Mouse (Mus musculus) NIH3T3 (cell line): ENCODE data around the gene Tbxas1.
A peak's percentile ranks its signal among the peaks of the same experiment; 100 is the strongest.

Experiments
- DNase-seq: peaks from one replicate; pipeline ENCODE4 v3.0.0-alpha.2; 2012; ENCODE audit warnings: low read depth

The Tbxas1 gene

DNA sequence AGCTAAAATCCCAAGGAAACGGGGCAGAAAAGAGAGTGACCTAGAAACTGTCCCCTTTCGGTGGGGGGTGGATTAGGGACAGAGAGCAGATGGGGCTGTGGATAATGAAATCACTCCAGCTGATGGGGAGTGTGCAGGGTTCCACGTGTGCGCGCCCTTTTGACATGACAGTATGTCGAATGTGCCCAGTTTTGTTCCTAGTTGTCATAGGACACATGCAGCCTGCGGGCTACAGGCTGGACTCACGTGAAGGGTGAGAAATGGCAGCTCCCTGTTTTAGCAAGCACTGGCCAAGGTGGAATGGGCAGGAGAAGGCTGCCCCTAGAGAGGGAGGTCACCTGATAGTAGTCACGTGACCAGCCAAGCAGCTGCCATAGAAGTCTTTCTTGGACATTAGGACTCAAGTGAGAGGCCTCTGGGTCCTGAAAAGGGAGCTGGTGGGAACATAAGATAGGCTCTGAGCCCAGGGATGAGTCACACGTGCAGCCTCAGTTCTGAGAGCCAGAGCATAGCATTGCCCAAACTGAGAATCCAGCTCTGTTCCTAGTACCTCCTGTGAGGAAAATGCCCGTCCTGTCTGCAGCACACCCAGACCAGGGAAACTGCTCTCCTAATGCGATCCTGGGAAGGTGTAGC lies 85.7 kb downstream of the Tbxas1 start:
- peak; percentile 91 for DNase-seq

DNA sequence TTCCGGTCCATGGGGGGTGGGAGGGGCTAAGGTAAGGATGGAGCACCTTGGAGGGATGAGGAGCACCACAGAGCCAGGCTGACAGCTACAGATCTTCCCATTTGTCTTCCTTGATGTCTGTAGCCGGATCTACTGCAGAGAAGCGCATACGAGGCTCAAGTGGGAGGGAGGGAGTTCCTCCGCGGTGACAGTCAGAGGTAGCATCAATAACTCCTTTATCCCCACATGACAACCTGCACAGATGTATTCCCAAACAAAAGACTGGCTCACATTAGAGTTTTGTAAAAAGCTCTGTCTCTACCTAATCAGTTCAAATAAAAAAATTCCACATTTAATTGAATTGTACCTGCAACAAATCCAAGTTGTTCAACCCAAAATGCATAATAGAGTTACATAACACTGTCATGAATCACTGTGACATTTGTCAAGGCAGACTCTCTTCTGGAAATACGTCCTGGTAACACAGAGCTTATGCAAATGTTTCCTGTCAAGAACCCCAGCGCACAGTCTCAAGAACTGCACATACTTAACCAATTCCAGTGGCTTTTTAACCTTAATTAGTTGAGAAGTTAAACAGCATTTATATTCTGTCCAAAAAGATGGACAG lies 86.3 kb downstream of the Tbxas1 start:
- no peak for DNase-seq

DNA sequence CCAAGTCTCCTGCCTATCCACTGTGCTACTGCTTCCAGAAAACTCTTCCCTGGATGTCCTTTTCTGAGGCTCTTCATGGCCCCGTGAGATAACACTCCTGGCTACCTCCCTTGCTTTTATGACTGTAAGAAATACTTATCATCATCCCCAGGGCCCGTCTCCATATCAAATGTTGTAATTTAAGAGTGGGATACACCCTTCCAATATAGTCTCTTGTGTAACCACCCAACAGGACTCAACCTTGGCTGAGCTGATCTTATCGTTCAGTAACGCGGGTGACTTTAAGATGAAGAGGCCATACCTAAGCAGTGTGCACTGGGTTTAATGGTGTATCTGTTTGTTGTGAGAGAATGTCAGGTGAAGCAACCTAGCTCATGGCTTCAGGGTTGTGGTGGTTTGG lies 91.6 kb downstream of the Tbxas1 start:
- DNase-seq, result no peak

DNA sequence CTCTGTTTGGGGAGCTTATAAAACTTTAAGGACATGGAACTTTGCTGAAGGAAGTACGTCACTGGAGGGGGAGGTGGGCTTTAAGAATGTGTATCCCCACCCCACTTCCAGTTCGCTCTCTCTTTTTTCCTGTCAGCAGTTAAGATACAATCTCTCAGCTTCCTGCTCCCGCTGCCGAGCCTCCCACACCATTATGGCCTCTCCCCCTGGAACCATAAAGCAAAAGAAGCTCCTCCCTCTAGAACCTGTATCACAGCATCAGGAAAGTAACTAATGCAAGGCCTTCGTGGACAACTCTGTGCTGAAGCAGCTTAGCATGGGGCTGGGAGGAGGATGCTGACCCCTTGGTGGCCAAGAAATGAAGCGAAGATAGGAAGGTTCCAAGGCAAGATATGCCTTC lies 92.1 kb downstream of the Tbxas1 start:
- DNase-seq, result no peak

DNA sequence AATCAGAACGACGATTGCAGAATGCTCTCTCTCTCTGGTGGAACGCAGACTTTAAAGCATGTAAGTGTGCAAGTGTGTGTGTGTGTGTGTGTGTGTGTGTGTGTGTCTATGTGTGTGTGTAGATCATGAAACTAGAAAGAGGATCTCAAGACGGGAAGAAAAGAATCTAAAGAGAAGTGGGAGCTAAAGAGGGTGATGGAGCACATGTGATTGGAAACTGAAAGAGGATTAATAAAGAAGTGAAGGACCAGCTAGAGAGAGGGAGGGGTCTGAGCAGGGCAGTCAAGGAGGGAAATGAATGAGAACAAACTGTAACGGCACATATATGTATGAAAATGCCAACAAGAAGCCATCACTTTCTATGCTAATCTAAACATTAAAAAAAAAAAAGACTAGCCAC lies 92.8 kb downstream of the Tbxas1 start:
- DNase-seq, result no peak

DNA sequence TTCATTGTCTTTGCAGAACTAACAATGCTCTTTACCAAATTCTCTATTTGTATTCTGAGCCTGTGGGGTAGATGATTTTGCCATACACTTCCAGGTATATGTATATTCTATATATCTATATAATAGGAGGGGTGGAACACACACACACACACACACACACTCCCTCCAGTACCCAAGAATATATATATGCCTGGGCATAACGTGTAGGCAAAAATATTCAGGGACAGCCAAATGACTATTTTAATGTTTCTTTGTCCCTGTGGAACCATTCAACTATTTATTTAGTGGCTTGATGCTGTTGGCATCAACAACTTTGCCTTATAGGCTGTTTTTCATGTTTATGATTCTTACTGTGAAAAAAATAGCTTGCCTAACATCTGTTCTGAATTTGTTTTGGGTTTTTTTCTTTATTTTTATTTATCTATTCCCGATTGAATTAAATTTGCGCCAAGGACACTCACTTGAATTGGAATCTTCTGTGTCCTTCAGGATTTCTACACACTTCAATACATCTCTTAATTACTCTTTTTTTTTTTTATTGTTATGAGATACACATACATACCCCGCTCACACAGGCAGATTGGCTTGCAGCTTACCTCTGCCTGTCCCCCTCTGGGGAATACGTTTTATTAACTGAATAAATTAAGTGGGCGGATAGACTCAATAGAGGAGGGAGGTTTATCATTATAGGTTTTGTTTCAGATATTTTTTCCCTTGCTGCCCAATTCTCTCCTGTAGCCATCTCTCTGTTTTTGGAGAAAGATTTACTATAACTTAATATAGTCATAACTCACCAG lies 94.9 kb downstream of the Tbxas1 start:
- DNase-seq, result no peak

DNA sequence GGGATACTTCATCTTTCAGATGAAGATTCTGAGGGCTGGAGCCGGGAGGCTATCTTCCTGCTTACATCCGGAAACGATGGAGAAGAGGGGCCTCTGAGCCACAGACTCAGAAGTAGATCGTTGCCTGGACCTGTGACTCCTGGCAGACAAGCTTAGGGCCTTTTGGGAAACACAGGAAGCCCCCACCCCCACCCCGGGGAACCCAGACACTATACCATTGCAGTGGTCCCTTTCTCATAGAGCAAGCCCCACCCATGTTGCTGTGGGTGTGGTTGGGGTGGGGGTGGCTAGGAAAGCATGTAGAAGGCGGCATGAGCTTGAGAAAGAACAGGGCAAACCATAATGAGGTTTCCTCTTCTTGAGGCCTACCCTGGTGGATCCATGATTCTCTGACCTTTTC lies 95.6 kb downstream of the Tbxas1 start:
- DNase-seq, result no peak

DNA sequence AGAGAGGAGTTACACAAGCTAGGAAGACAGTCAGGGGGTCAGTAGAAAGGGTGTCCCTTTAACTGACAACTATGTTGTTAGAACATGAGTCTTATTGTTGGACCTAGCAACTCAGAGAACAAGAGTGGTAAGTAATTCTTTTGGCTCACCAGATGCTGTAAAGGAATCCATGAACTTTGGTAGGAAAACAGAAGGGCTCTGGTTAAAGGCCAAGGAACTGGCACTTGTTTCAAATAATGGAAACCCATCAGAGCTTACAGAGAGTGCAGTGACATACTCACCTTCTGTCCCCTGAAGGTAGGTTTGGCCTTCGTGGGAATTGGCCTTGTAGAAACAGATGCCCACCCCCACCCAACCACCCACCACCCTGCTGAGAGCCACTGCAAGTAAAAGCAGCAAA lies 97.6 kb downstream of the Tbxas1 start:
- DNase-seq, result no peak

DNA sequence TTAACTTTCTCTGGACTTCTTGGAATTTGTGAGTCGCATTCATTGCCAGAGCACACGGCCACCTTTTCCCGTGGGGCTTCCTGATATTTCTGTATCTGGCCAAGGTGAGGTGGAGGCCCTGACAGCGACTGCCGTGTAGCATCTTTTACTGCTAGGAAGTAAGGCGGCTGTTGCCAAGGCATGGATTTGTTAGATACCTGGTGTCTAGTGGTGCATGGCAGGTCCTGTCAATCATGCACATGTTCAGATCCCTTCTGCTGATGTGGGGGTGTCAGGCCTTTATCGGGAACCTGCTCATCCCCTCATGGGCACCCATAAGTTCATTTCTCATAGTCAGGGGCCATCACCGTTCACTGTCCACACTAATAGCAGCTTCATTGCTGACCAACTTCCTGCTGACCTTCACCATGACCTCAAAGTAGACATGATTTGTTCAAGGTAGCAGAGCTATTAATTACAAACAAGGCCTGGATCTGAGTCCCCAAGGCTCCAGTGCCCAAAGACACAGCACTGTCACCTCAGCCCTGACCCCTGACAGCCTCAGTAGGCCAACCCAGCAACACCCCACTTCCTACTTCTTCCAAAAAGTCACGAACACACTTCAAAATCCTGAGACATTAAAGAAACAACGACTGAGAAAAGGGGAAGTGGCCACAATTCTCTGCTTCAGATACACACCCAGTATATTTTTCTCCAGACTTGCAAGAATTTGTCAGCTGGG lies 98.4 kb downstream of the Tbxas1 start:
- DNase-seq, result no peak

DNA sequence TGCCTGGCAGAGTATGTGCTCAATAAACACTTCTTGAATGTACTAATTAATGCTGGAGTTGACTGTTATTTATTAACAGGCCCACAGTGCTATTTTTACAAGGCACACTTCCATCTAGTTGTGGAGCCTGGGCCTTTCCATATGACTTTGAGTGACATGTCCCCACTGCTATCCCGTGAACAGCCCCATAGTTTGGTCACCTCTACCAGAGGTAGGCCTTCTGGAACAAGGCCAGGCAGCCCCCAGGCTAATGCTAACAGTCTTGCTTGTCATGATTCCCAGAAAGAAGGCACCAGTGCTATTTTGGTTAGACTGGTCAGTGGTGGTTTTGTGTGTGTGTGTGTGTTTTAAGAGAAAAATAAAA lies 98.9 kb downstream of the Tbxas1 start:
- DNase-seq, result no peak

DNA sequence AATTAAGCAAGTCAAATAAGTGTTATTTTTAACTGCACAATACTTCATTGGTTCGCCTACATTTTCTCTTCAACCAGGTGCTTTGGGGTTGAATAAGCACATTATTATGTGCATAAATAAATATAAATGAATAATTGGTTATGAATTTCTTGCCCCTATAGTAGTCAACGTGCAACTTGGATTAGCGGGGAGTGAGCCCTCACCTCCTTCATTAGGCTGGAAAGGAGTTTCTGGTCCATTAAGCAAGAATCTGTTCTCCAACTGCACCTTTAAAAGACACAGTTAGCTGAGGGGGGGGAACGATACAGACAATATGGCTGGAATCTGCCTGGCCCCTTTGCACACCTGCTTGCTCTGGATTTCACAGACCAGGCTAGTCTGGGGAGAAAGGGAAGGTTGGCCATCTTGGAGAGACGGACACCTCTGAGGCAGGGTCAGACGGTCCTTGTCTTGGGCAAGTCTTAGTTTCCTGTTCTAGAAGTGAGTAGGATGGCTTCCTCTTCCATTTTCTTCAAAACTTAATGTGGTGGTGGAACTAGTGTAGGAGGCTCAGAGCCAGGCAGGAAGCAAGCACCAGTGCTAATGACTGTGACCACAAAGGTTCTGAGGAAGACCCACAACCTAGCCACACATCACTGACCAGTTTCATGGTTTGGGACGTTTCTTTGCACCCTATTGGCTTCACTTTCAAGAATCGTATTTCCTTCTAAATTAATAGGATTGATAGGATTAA lies 99.5 kb downstream of the Tbxas1 start:
- no peak for DNase-seq

DNA sequence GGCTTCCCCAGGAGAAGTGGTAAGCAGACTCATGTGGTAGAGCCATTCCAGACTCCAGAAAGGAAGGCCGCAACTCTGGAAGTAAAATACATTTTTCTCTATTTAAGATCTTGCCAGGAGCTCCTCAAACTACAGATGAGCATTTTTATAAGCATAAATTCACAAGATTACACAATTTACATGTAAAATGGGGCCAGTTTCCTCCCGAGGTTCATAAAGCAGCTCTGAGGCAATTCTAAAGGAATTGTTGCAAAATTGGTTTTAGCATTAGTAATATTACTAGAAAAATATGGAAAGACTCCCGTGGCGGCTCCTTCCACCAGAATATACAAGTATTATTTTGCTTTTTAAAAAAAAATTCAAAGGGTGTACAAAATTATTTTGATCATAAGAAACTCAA lies 100.7 kb downstream of the Tbxas1 start:
- peak; percentile 63 for DNase-seq

DNA sequence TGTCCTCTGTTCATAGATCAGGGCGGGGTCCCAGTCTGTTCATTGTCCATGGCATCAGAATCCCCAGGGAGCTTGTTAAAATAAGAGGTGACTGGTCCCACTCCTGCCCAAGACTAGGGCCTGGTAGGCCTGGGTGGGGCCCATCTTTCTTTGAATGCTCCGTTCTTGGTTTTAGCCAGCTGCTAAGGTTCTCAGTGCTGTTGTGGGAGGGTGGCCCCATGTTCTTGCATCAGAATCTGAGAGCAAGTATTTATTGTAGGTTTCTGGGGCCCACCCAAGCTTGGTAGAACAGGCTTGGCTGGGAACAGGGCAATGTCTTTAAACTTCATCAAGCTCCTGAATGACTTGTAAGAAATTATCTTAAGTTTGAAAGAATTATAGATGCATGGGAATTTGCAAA lies 101.2 kb downstream of the Tbxas1 start:
- DNase-seq, result no peak

DNA sequence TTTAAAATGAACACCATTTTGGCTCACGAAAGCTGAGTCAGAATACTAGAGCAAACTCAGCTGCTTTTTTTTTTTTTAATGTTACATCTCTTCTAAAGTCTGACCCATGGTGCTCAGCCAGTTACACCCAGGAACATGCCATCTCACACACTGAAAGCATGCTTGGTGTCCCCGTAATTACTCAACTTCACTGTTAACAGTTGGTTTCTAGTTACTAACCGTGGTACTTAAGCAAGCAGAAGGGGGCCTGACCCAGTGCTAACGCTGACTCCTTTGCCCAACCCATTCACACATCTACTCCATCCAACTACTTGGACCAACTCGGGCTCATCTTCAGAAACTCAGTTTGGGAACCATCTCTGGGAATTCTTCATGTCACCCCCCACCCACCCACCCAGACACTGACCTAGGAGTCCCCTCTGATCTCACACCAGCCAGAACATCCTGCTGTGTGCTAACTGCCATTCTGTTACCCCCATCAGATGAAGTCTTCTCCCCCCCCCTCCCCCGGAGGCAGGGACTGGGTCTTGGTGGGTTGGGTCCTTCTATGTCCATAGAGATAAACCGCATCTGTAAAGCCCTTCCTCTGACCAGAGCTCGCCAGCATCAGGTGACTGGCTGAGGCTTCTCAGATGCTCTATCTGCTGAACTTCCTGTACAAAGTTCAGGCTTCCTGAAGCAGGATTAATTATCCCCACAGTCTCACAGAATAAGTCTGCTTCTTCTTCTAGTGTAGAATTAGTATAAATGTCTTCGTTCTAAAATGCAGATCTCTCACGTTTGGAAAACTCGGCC lies 105.9 kb downstream of the Tbxas1 start:
- no peak for DNase-seq

DNA sequence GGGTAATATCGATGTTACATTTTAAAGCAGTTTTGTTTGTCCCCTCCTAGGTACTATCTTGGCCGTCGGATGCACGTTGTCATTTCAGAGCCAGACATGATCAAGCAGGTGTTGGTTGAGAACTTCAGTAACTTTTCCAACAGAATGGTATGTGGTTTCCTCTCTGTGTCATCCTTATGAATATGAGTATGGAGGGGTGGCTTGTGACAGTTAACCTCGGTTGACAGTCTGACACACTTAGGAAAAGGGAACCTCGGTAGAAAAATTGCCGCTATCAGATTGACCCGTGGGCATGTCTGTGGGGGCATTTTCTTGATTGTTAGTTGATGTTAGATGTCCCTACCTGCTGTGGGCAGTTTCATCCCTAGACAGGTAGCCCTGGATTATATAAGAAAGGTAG lies 106.9 kb downstream of the Tbxas1 start:
- DNase-seq, result no peak

DNA sequence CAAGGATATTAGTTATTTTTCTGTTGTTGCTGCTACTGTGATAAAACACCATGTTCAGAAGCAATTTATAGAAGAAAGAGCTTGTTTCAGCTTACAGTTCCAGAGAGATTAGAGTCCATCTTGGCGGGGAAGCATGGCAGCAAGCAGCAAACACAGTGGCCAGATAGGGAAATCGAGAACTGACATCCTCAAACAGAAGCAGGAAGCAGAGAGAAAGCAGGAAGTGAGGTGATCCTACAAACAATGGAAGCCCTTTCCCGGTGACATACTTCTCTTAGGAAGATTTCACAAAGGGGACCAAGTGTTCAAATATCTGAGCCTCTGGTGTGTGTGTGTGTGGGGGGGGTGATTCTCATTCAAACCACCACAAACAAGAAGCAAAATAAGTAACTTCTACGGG lies 107.5 kb downstream of the Tbxas1 start:
- DNase-seq, result no peak

DNA sequence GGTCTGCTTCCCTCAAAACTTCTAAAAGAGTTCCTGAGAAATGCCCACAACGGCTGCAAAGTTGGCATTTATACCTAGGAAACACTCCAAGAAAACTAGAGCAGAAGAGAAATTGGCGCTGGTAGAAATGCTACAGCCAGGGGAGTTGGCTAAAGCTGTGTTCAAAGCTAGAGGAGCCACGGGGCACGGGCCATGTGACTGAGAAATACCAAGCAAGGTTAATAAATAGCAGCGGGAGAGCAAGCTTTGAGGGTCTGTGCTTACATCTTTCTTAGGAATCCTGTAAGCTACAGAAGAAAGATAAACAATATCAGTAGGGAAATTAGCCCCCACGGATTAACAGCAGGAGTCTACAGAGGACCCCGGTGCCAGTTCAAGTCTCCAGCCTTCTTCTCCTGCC lies 107.9 kb downstream of the Tbxas1 start:
- no peak for DNase-seq

DNA sequence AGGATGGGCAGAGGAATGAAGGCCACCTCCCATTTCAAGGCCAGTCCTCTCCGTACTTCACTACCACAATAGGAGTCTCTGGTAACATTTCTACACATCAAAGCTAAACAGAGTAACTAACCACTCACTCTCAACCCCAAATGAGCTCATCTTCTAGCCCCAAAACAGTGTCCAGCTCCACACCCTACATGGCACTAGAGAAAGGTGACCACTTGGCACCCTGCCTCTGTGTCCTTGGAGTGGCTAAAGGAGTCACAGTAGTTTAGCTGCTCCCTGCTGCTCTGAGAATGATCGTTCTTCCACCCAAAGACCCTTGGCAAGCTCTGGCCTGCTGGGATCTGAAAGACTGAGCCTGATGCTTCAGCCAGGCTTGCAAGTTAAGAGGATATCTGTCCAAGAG lies 109.4 kb downstream of the Tbxas1 start:
- DNase-seq, result no peak

DNA sequence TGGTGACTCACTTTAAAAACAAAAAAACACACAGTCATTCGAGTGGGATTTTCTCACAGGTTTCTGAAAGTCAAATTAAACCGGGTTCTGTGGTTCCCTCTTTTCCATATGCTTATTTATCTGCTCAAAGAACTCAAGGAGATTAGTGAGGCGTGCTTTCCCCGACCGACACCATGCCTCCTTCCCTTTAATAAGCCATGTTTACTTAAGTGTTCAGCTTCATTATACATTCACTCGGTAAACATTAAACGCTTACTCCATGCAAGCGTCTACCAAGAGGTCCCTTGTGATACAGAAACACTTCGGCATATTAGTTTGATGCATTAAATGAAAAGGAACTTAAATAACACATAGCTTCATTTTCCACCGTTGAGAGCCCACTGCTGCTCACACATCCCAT lies 111.4 kb downstream of the Tbxas1 start:
- DNase-seq, result no peak

DNA sequence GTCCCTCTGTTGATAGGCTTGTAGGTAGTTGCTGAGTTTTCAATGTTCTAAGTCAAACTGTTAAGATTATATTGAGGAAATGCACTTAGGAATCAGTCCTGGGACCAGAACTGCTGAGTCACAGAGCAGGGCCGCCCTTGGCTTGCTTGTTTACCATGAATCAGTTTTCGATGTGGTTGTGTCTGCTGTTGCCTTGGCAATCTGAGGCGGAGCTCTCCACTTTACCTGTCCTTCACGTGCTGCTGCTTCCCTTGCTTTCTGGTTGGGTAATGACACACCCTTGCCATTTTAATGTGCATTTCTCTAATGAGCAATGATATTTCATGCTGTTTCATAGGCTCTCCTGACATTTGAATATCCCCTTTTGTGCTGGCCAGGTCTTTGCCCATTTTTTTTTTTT lies 116.8 kb downstream of the Tbxas1 start:
- DNase-seq, result peak; percentile 80

DNA sequence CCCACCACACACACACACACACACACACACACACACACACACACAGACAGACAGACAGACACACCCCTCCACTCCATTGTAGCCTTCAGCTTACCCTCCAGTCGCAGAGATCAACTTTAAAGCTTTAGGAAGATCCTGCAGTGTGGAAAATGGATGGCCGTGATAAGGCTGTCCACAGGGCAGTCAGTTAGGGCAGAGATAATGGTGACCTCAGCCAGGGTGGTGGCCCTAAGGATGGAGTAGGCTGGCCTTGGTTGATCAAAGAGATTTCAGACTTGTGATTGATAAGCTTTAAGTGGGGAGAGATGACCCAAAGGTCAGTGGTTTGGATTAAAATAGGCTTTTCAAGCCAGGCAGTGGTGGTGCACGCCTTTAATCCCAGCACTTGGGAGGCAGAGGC lies 120.6 kb downstream of the Tbxas1 start:
- DNase-seq, result no peak
